Mouse (Mus musculus) activated CD4-positive, CD25-positive, alpha-beta regulatory T cell, adult 4 months (primary cell): ENCODE measurements around the gene Thsd4. TPM values are rescaled to one million over a fixed set of nuclear protein-coding genes. Genes with fewer than 3 reads are reported as not detected.

Experiments used
- ATAC-seq: one replicate; pipeline ENCODE4 v1.8.0; 2017
- polyA plus RNA-seq, 2 experiments: library from polyadenylated mRNA; unstranded; fragments of 100-300 nt; shearing (Covaris generic); gene quantifications; one replicate each; pipeline ENCODE4 v1.2.1; 2017

Thsd4 gene
- polyA plus RNA-seq, 2 experiments from 2014 or later = not detected

- ATAC-seq = no peak
These were observed 468.7 kb downstream of the Thsd4 start for GRCm38 (mm10) chr9:60053117-60053516.

- no peak for ATAC-seq
These were observed 469.4 kb downstream of the Thsd4 start for GRCm38 (mm10) chr9:60052415-60052814.

GRCm38 (mm10) chr9:60043175-60043574, 478.7 kb downstream of the Thsd4 start:
- ATAC-seq = no peak

- no peak for ATAC-seq
These were observed 487.0 kb downstream of the Thsd4 start for GRCm38 (mm10) chr9:60034883-60035282.

DNA sequence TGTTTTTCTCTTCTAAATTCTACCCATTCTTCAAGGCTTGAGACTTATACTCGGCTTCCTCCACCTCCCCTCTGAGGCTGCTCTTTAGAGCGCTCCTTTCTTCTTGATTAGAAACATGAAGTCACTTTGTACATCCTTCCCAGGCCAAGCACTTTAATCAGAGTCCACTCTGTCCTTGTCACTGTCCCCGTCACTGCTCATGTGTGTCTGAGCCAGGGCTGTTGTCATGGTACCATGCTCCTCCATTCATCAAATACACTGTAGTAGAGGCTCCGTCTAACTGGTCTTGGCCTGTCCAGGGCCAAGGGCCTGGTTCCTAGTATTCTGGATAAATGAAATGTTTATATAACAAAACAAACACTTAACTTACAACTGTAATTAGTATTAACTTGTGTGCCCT, 494.6 kb downstream of the Thsd4 start:
- no peak for ATAC-seq

DNA sequence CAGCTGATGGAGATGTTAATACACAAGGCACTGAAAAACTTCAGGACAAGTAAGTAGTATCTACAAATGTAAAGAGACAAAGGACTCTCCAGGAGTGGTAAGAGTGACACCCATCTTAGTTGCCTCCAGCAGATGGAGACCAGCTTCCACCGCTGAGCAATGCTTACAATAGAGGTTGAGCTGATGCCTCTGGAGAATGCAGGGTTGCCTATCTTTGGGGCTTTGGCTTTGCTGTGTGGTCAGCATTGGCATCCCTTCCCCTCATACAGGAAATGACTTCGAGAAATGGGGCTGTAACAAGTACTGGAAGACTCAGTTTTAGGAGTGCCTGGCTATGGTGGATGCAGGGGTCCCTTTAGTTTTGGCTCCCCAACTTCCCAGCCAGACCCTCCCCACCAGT, 495.1 kb downstream of the Thsd4 start:
- ATAC-seq = no peak

- ATAC-seq = no peak
These were observed 495.9 kb downstream of the Thsd4 start for GRCm38 (mm10) chr9:60025919-60026318.

GRCm38 (mm10) chr9:60024971-60025370, 496.9 kb downstream of the Thsd4 start:
- no peak for ATAC-seq

GRCm38 (mm10) chr9:60024545-60024944, 497.3 kb downstream of the Thsd4 start:
- no peak for ATAC-seq

GRCm38 (mm10) chr9:60022331-60022730, 499.5 kb downstream of the Thsd4 start:
- ATAC-seq = no peak

DNA sequence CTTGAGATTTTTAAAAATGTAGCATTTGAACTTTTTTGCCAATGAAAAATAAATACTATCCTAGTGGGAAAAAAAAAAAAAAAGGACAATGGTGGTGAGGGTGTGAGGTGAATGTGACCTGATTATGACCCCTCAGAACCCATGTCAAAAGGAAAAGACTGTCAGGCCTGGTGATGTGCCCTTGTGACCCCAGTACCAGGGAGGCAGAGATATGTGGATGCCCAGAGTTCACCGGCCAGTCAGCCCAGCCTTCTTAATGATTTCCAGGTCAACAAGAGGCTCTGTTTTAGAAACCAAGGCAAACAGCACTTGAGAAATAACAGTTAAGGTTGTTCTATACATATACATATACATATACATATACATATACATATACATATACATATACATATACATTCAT, 501.4 kb downstream of the Thsd4 start:
- ATAC-seq = no peak

DNA sequence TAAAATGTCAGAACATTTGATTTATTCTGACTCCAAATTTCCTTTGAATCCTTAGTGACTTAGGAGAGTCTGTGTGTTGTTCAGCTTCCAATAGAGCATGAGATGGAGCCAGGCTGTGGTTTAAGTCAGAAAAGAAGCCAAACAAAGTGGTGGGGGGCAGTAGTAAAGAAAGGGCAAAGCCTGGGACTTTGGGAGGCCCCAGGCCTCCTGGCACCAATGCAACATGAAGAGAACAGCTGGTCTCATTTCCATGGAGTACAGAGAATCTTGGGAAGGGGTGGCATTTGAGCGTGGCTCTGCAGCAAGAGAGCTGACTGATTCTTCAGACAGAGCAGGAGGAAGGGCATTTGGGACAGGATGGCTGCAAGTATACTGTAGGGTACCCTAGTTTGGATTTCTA, 511.6 kb downstream of the Thsd4 start:
- no peak for ATAC-seq

GRCm38 (mm10) chr9:60008936-60009335, 512.9 kb downstream of the Thsd4 start:
- no peak for ATAC-seq

DNA sequence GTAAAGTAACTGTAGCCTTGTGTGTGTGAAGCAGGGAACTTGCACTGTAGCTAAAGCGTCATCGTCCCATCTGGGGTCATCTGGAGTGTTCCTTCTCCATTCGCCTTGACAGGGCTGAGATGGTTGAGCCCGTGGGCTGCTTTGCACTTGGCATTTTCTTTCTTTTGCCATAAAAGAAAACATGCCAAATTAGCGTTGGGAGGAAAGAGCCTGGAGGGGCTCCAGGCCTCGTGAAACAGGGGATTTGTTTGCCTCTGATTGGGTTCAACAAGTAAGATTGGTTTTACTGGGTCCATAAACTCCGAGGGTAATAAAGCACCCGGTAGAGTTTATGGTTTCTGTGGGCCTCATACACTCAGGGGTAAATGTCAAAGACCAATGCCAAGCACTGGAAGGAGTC, 519.5 kb downstream of the Thsd4 start:
- ATAC-seq = no peak

DNA sequence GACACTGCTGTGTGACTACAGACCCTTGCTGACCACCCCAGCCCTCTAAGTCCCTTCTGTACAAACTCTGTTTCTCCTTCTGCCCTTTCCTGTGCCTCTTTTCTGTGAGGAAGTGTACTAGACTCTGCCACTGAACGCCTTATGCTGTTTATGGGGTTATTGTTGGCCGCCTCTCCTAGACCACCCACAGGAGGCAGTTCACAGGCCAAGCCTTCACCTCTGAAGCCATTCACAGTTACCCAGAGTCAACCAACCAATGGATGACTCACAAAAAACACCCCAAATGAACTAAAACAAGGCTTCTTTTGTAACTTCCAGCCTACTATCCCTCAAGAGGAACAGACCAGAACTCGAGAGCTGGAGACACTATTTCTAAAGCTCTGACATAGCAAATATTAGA, 520.4 kb downstream of the Thsd4 start:
- no peak for ATAC-seq

DNA sequence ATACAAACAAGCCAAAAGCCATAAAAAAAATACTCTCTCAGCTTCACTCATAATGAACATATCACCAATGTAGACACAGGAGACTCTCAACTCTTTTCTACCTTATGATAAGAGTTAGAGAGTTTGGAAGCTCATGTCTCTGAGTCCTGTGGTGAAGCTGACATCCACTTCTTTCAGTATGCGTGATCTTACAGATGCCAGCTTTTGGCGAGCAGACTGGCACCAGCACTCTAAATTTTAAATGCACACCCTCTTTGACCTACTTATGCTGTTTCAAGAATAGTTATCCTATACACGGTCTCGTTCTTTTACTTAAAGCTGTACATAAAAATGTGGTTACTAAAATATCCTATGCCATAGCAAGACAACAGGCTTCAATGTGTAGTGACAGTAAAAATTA, 524.1 kb downstream of the Thsd4 start:
- ATAC-seq = no peak

GRCm38 (mm10) chr9:59991407-59991806, 530.4 kb downstream of the Thsd4 start:
- ATAC-seq = no peak

DNA sequence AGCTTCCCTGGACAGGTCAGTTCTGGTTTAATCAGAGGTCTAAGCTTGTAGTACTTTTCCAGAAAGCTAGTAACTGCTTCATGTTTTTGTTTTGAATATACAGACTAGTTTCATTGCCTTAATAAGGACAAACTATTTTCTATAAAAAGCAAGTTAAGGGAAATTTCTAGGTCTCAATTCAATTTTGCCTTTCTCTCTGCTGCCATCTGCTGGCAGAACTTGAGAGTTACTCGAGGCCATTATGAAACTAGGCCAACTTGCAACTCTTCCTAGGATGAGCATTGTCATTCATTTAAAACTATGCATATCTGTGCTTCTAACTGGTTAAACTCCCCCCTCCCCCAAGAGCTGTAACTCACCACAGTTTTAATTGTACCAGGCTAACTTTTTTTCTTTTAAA, 532.0 kb downstream of the Thsd4 start:
- ATAC-seq = no peak

GRCm38 (mm10) chr9:59985900-59986572, 535.8 kb downstream of the Thsd4 start:
- ATAC-seq = no peak

- no peak for ATAC-seq
These were observed 540.7 kb downstream of the Thsd4 start for GRCm38 (mm10) chr9:59981116-59981515.

- ATAC-seq = no peak
These were observed 550.6 kb downstream of the Thsd4 start for GRCm38 (mm10) chr9:59971263-59971662.

DNA sequence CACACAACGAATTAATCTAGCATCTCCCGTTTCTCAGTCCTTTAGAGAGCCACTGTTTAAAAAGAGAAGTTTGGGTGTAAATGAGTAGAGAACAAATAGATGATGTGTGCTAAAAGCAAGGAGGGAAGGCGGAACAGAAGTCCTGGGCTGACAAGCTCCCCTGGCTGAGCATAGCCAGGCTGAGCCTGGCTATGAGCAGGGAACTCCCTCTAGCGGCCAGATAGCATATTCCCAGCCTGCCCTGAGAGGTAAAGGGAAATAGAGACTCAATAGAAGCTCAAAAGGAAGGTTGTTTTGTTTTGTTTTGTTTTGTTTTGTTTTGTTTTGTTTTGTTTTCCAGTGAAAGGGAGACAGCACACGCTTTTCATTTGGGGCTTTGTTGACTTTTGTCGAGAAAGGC, 552.5 kb downstream of the Thsd4 start:
- peak; percentile 76 for ATAC-seq

DNA sequence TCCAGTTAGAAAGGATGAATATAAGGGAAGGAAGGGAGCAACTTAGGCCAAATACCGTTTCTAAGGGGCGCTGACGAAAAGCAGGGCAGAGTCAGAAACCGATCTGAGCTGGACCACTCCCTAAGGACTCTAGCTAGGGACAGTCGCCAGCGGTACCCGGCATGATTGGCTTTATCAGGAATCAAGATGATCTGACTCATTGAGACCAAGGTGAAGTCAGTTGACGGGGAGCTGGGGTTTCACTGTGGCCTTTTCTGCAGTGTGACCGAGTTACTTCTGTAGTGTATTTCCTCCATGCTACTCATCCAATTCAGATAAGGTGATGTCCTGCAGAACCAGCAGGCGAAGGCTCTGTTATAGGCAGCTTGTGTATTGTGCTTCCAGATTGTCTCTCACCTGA, 556.8 kb downstream of the Thsd4 start:
- no peak for ATAC-seq

GRCm38 (mm10) chr9:59964367-59964766, 557.5 kb downstream of the Thsd4 start:
- ATAC-seq = no peak
